Mouse (Mus musculus) stomach, postnatal 0 days (tissue): ENCODE data around the gene Iqcf3.

Experiments used
- CTCF ChIP-seq: IDR thresholded peaks from 2 replicates; pipeline ENCODE4 v1.5.1; 2016; ENCODE audit warnings: antibody characterized with exemption, low read depth, mild to moderate bottlenecking, moderate library complexity
- EP300 ChIP-seq: optimal IDR thresholded peaks from 2 replicates; pipeline ENCODE3; 2016; ENCODE audit warnings: antibody characterized with exemption

- TF ChIP-seq CTCF (no peak), EP300 (no peak)
These were observed 79.8 kb downstream of the Iqcf3 start for GRCm38 (mm10) chr9:106481676-106482075.
